In the genomic region with DNA sequence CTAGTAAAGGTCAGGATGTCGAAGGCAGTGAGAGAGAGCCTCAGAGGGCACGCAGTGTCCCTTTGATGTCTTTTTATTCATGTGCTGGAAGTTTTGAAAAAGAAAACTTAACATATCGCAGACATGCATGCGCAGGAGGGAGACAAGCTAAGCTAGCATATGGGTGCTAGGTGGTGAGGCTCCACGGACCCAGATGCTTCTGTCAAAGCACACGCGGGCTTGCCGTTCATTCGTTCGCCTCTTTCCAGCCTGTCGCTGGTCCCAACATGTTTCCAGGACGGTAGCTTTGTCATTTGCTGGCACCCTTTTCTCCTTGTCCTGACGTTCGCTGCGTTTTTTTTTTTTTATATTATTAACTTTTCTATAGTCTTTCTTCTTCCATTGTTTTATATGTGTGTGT, we compare ENCODE assay signal across 30 mouse cellular contexts. TPM values are rescaled to one million over a fixed set of nuclear protein-coding genes. Genes with fewer than 3 reads are reported as not detected.
DNase-seq lines count a peak whose midpoint lies in the region; ATAC-seq and TF ChIP-seq lines count a peak whose summit lies in the region.
"Had no signal": no experiment of that assay in that cellular context is flagged by ENCODE, and none has a peak within 500 bp of the region (broad histone marks: within the 10 kb centered on the region; RNA-seq: fewer than 3 reads in every experiment).

No protein-coding gene starts in this region.

- no peaks in the 10 kb centered on the region for H3K4me1 ChIP-seq in stomach, postnatal 0 days (replicated peaks; ENCODE audit: control insufficient read depth, insufficient read depth)
- H3K4me1 ChIP-seq: forebrain, embryonic 13.5 days; heart, embryonic 12.5 days; heart, embryonic 15.5 days; hindbrain, embryonic 10.5 days had no signal

- no peaks in the 10 kb centered on the region for H3K27me3 ChIP-seq in stomach, postnatal 0 days (ENCODE audit: control insufficient read depth, insufficient read depth, low read length)
- H3K27me3 ChIP-seq: embryonic facial prominence, embryonic 13.5 days; forebrain, embryonic 13.5 days; heart, embryonic 12.5 days; heart, embryonic 15.5 days had no signal

- H3K9ac ChIP-seq in stomach, postnatal 0 days (ENCODE audit: low read length) = no peak overlapping the region
- H3K9ac ChIP-seq: embryonic facial prominence, embryonic 13.5 days; forebrain, embryonic 13.5 days; heart, embryonic 12.5 days; heart, embryonic 15.5 days; hindbrain, embryonic 14.5 days had no signal

- WGBS in stomach, postnatal 0 days = 68% methylated on average over 15 of the region's 15 CpGs

- DNase-seq in heart, adult 11 months = peak; percentile 54
- no peak for DNase-seq in heart, adult 9 months (ENCODE audit: low spot score in 2 of 2)
- peak; percentile 3 to 18 for DNase-seq in layer of hippocampus, adult 2 months (ENCODE audit: low spot score in 2 of 2)
- no peak for DNase-seq in layer of hippocampus, postnatal 10 days (ENCODE audit: low spot score in 2 of 2)
- DNase-seq in layer of hippocampus, postnatal 14 days (ENCODE audit: low spot score in 2 of 2) = peak; percentile 5 to 25
- DNase-seq in stomach, postnatal 0 days (ENCODE audit: low spot score) = no peak
- DNase-seq in spleen, postnatal 14 days (ENCODE audit: low spot score in 2 of 2) = no peak
- DNase-seq: adrenal gland, adult 2 months; adrenal gland, postnatal 14 days; cerebellum, adult 11-12 months; cerebellum, adult 8-10 months; cerebellum, postnatal 10 days; cerebellum, postnatal 36 days; embryo, embryonic 11 days; gastrocnemius, postnatal 10 days; gastrocnemius, postnatal 36 days; heart, postnatal 10 days; heart, postnatal 36 days had no signal

- H3K36me3 ChIP-seq in stomach, postnatal 0 days (ENCODE audit: control insufficient read depth, insufficient read depth, low read length) = no peaks in the 10 kb centered on the region
- H3K36me3 ChIP-seq: embryonic facial prominence, embryonic 10.5 days; embryonic facial prominence, embryonic 13.5 days; heart, embryonic 12.5 days; heart, embryonic 15.5 days; hindbrain, embryonic 10.5 days had no signal

- no peak for TF ChIP-seq EP300 in stomach, postnatal 0 days (optimal IDR thresholded peaks at IDR 0.05)

- no peak overlapping the region for H3K27ac ChIP-seq in layer of hippocampus, adult 2 months
- H3K27ac ChIP-seq in stomach, postnatal 0 days (replicated peaks) = peak overlapping the region; percentile 45; the same call in 1 of the 2 replicates
- H3K27ac ChIP-seq: embryonic facial prominence, embryonic 10.5 days; embryonic facial prominence, embryonic 13.5 days; forebrain, embryonic 13.5 days; heart, embryonic 15.5 days; hindbrain, embryonic 10.5 days; hindbrain, embryonic 14.5 days; hindbrain, postnatal 0 days had no signal

- no peak for TF ChIP-seq CTCF in layer of hippocampus, adult 2 months (conservative IDR thresholded peaks at IDR 0.05)
- TF ChIP-seq CTCF in stomach, postnatal 0 days (IDR thresholded peaks at IDR 0.05; ENCODE audit: low read depth) = no peak

- H3K9me3 ChIP-seq in stomach, postnatal 0 days (ENCODE audit: control insufficient read depth, low read length) = no peaks in the 10 kb centered on the region
- H3K9me3 ChIP-seq: embryonic facial prominence, embryonic 10.5 days; embryonic facial prominence, embryonic 13.5 days; forebrain, embryonic 13.5 days; heart, embryonic 12.5 days; heart, embryonic 15.5 days; hindbrain, embryonic 10.5 days had no signal

- H3K4me2 ChIP-seq in stomach, postnatal 0 days (replicated peaks; ENCODE audit: low read depth) = no peak overlapping the region
- H3K4me2 ChIP-seq: embryonic facial prominence, embryonic 13.5 days; forebrain, embryonic 13.5 days; heart, embryonic 12.5 days; heart, embryonic 15.5 days; hindbrain, embryonic 14.5 days had no signal

- no peak overlapping the region for H3K4me3 ChIP-seq in layer of hippocampus, adult 2 months
- H3K4me3 ChIP-seq in stomach, postnatal 0 days (ENCODE audit: low read depth, low read length) = no peak overlapping the region
- H3K4me3 ChIP-seq: embryonic facial prominence, embryonic 10.5 days; embryonic facial prominence, embryonic 13.5 days; erythroblast, embryonic 14.5 days; forebrain, embryonic 13.5 days; heart, embryonic 12.5 days; heart, embryonic 15.5 days; hindbrain, embryonic 10.5 days had no signal

- ATAC-seq in stomach, postnatal 0 days (ENCODE audit: low FRiP score, low TSS enrichment) = no peak
- ATAC-seq: CD4-positive, CD25-positive, alpha-beta regulatory T cell, adult 4 months; forebrain, embryonic 13.5 days; forebrain, embryonic 16.5 days; hindbrain, postnatal 0 days; inflammation-experienced regulatory T-cells, adult 6 months had no signal

RNA-seq across cellular contexts. Expression of a gene that starts 47.4 kb away (rescaled TPM):
- total RNA-seq in layer of hippocampus, adult 2 months (2021) = 10 to 100 TPM; 14.7 to 15.1 TPM
- 1 to 10 TPM; 5.8 to 6.4 TPM for total RNA-seq in layer of hippocampus, postnatal 10 days (2021)
- total RNA-seq in layer of hippocampus, postnatal 14 days (2021) = 1 to 10 TPM; 7.3 to 8.4 TPM
- 20.8 and 29.9 TPM in 2 replicates for polyA plus RNA-seq in stomach, postnatal 0 days (2015; fragmentation: Nextera tagmentation; extraction: Ambion mirVana)

Comparison
In these comparisons a context has a peak if more than half of its experiments do, and no peak if none do; other contexts are left out.
1. DNase-seq: peak in heart, adult 11 months (single experiment), layer of hippocampus, adult 2 months (2 of 2) and layer of hippocampus, postnatal 14 days (2 of 2); none in heart, adult 9 months (0 of 2), layer of hippocampus, postnatal 10 days (0 of 2), stomach, postnatal 0 days (single experiment) and spleen, postnatal 14 days (0 of 2).